Mouse (Mus musculus) kidney, postnatal 25 days (tissue): Measurements from ENCODE around the gene Mrpl38.
A peak's percentile ranks its signal among the peaks of the same experiment; 100 is the strongest.

Experiments used
- DNase-seq, 2 experiments: peaks; one replicate each; pipeline ENCODE4 v3.0.0; 2021; ENCODE audit warnings: mixed read lengths in 2 of 2

Gene Mrpl38

GRCm38 (mm10) chr11:116138468-116139138 is at the start of gene Mrpl38:
Gene Mrpl38, minus strand, starts transcription at chr11:116138868.
- peak; percentile 93 to 95 for DNase-seq

- DNase-seq, result no peak
Observed at GRCm38 (mm10) chr11:116187226-116187930, 48.7 kb upstream of the Mrpl38 start.

- no peak for DNase-seq
Observed at GRCm38 (mm10) chr11:116186360-116186759, 47.7 kb upstream of the Mrpl38 start.

GRCm38 (mm10) chr11:116185836-116186235 is 47.2 kb upstream of the Mrpl38 start:
- no peak for DNase-seq

- DNase-seq, result no peak
Observed at GRCm38 (mm10) chr11:116178411-116179121, 39.9 kb upstream of the Mrpl38 start.

GRCm38 (mm10) chr11:116176010-116176409 is 37.3 kb upstream of the Mrpl38 start:
- DNase-seq, result no peak

- DNase-seq, result peak; percentile 65 to 91
Observed at GRCm38 (mm10) chr11:116174775-116175448, 36.2 kb upstream of the Mrpl38 start.

- DNase-seq, result peak; percentile 34 to 76
Observed at GRCm38 (mm10) chr11:116171959-116172358, 33.3 kb upstream of the Mrpl38 start.

GRCm38 (mm10) chr11:116170003-116170800 is 31.5 kb upstream of the Mrpl38 start:
- peak; percentile 13 to 62 for DNase-seq

- DNase-seq, result no peak
Observed at GRCm38 (mm10) chr11:116169214-116169613, 30.5 kb upstream of the Mrpl38 start.

GRCm38 (mm10) chr11:116167884-116168439 is 29.3 kb upstream of the Mrpl38 start, which contains the start of gene Fbf1:
Gene Fbf1, minus strand, starts transcription at chr11:116168166.
- DNase-seq, result peak; percentile 94 to 98

- no peak for DNase-seq
Observed at GRCm38 (mm10) chr11:116167232-116167631, 28.6 kb upstream of the Mrpl38 start.

- DNase-seq, result peak; percentile 60 to 83
Observed at GRCm38 (mm10) chr11:116163002-116163401, 24.3 kb upstream of the Mrpl38 start.

- DNase-seq, result no peak
Observed at GRCm38 (mm10) chr11:116162146-116162545, 23.5 kb upstream of the Mrpl38 start.

- DNase-seq, result no peak
Observed at GRCm38 (mm10) chr11:116161312-116161711, 22.6 kb upstream of the Mrpl38 start.

- DNase-seq, result no peak
Observed at GRCm38 (mm10) chr11:116150960-116151359, 12.3 kb upstream of the Mrpl38 start.

GRCm38 (mm10) chr11:116149341-116149740 is 10.7 kb upstream of the Mrpl38 start:
- no peak for DNase-seq

GRCm38 (mm10) chr11:116148761-116149221 is 10.1 kb upstream of the Mrpl38 start:
- no peak for DNase-seq

- DNase-seq, result peak; percentile 71 to 91
Observed at GRCm38 (mm10) chr11:116146294-116146985, 7.8 kb upstream of the Mrpl38 start.

GRCm38 (mm10) chr11:116145481-116146293 is 7.0 kb upstream of the Mrpl38 start:
- peak in 1 of 2 experiments; percentile 60 for DNase-seq
